Mouse (Mus musculus): ENCODE data around the gene Gadd45b. TPM values are rescaled to one million over a fixed set of nuclear protein-coding genes. Genes with fewer than 3 reads are reported as not detected.

Gene Gadd45b
- polyA plus RNA-seq, 1 experiment from 2014 or later, result 145 TPM

DNA sequence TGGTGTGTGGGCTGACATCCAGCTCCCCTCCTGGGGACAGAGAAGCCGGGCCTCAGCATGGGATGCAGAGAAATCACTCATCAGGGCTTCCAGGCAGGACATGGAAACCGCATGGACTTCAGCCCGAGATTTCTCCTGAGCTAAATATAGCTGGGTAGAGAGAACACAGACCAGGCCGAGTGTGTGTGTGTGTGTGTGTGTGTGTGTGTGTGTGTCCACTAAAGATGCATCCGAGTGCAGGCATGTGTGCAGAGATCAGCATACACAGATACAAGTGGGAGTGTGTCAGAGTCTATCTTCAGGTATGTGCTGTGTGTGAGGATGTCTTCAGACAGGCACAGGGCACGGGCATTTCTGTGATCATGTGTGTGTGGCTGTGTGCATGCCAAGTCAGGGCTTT is 25.0 kb downstream of the Gadd45b start:
- 38% methylated on average over 6 of the region's 6 CpGs for WGBS
- H3K27ac ChIP-seq (ENCODE audit: low read length), result peak overlapping the region; percentile 6; the same call in 1 of the 2 replicates
- H3K27me3 ChIP-seq (replicated peaks; ENCODE audit: insufficient read depth, low read length), result no peaks in the 10 kb centered on the region
- no peak overlapping the region for H3K4me3 ChIP-seq (ENCODE audit: low read depth, low read length)
- ATAC-seq, result 0 out of 2 replicates have a peak, but pooled peaks have one; percentile 1
- no peak overlapping the region for H3K9ac ChIP-seq (replicated peaks; ENCODE audit: low read depth)
- peak; percentile 19 for DNase-seq (ENCODE audit: low spot score)
- peaks cover 6% of the 10 kb centered on the region; the same call in 1 of the 2 replicates for H3K4me1 ChIP-seq (ENCODE audit: insufficient read depth, low read depth, low read length)
- H3K4me2 ChIP-seq (replicated peaks; ENCODE audit: low read depth, low read length), result no peak overlapping the region
- H3K36me3 ChIP-seq (ENCODE audit: insufficient read depth, low read length), result no peaks in the 10 kb centered on the region
- no peaks in the 10 kb centered on the region for H3K9me3 ChIP-seq (ENCODE audit: low read length)
- TF ChIP-seq EP300 (IDR thresholded peaks at IDR 0.05), result no peak
- TF ChIP-seq CTCF (IDR thresholded peaks at IDR 0.05), result no peak

DNA sequence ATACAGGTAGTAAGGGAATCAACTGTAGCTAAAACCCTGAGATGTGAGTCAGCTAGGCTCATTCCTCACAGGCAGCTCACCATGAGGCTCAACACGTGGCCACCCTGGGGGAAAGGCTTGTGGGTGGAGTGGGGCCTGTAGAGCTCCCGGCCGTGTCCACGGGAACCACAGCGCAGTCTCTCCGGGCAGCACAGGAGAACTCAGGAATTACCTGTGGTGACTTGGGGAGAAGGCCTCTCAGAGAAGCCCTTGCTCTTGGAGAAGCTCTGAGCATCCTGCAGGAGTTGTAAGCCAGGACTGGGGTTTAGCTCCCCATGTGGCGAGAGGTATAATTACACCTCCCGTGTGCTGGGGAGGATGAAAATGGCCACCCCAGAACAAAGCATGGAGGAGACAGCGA is 25.7 kb downstream of the Gadd45b start:
- Histone ChIP-seq H3K27ac (ENCODE audit: low read length) (no peak overlapping the region), H3K9me3 (ENCODE audit: low read length) (no peaks in the 10 kb centered on the region), H3K4me3 (ENCODE audit: low read depth, low read length) (no peak overlapping the region), H3K4me2 (replicated peaks; ENCODE audit: low read depth, low read length) (no peak overlapping the region), H3K9ac (replicated peaks; ENCODE audit: low read depth) (no peak overlapping the region), H3K36me3 (ENCODE audit: insufficient read depth, low read length) (no peaks in the 10 kb centered on the region), H3K27me3 (replicated peaks; ENCODE audit: insufficient read depth, low read length) (no peaks in the 10 kb centered on the region), H3K4me1 (ENCODE audit: insufficient read depth, low read depth, low read length) (peaks cover 9% of the 10 kb centered on the region; the same call in 1 of the 2 replicates)
- 14% methylated on average over 9 of the region's 9 CpGs for WGBS
- DNase-seq (ENCODE audit: low spot score) (peak; percentile 81), ATAC-seq (peak; percentile 60)
- TF ChIP-seq EP300 (IDR thresholded peaks at IDR 0.05) (0 out of 2 replicates have a peak, but pooled peaks have one; percentile 26), CTCF (IDR thresholded peaks at IDR 0.05) (peak; percentile 92)

GRCm38 (mm10) chr10:80956385-80956784 is 26.5 kb downstream of the Gadd45b start:
- no peak overlapping the region for H3K4me3 ChIP-seq (ENCODE audit: low read depth, low read length)
- H3K27ac ChIP-seq (ENCODE audit: low read length), result no peak overlapping the region
- TF ChIP-seq CTCF (IDR thresholded peaks at IDR 0.05) (no peak), EP300 (IDR thresholded peaks at IDR 0.05) (no peak)
- ATAC-seq, result no peak
- peaks cover 13% of the 10 kb centered on the region; the same call in 1 of the 2 replicates for H3K4me1 ChIP-seq (ENCODE audit: insufficient read depth, low read depth, low read length)
- H3K4me2 ChIP-seq (replicated peaks; ENCODE audit: low read depth, low read length), result no peak overlapping the region
- WGBS, result 90% methylated on average over 8 of the region's 8 CpGs
- H3K9me3 ChIP-seq (ENCODE audit: low read length), result no peaks in the 10 kb centered on the region
- H3K36me3 ChIP-seq (ENCODE audit: insufficient read depth, low read length), result no peaks in the 10 kb centered on the region
- DNase-seq (ENCODE audit: low spot score), result no peak
- no peaks in the 10 kb centered on the region for H3K27me3 ChIP-seq (replicated peaks; ENCODE audit: insufficient read depth, low read length)
- H3K9ac ChIP-seq (replicated peaks; ENCODE audit: low read depth), result no peak overlapping the region

DNA sequence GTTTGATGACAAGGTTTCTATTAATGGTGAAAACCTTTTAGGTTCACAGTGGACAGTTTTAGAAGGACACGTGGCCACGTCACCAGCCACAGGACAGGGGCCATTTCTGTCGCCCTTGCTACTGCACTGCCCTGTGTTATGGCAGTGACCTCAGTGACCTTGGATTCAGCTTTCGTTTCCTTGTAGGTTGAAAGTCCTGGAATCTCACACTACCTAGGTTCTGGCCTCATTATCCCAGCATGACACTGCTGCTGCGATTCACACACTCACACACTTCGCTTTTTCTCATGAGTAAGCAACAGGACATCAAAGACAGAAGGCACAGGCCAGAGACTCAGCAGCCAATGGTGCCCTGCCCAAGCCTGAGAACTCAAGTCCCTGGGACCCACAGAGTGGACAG is 27.0 kb downstream of the Gadd45b start:
- no peak for ATAC-seq
- Histone ChIP-seq H3K36me3 (ENCODE audit: insufficient read depth, low read length) (no peaks in the 10 kb centered on the region), H3K9me3 (ENCODE audit: low read length) (no peaks in the 10 kb centered on the region), H3K4me3 (ENCODE audit: low read depth, low read length) (no peak overlapping the region), H3K9ac (replicated peaks; ENCODE audit: low read depth) (no peak overlapping the region), H3K4me1 (ENCODE audit: insufficient read depth, low read depth, low read length) (peaks cover 16% of the 10 kb centered on the region; the same call in 1 of the 2 replicates), H3K27ac (ENCODE audit: low read length) (no peak overlapping the region), H3K27me3 (replicated peaks; ENCODE audit: insufficient read depth, low read length) (no peaks in the 10 kb centered on the region), H3K4me2 (replicated peaks; ENCODE audit: low read depth, low read length) (no peak overlapping the region)
- DNase-seq (ENCODE audit: low spot score), result no peak
- TF ChIP-seq CTCF (IDR thresholded peaks at IDR 0.05) (no peak), EP300 (IDR thresholded peaks at IDR 0.05) (no peak)
- WGBS, result 84% methylated on average over 6 of the region's 6 CpGs

GRCm38 (mm10) chr10:80957791-80958190 is 27.9 kb downstream of the Gadd45b start:
- no peak for ATAC-seq
- no peaks in the 10 kb centered on the region for H3K36me3 ChIP-seq (ENCODE audit: insufficient read depth, low read length)
- no peak overlapping the region for H3K4me2 ChIP-seq (replicated peaks; ENCODE audit: low read depth, low read length)
- H3K4me3 ChIP-seq (ENCODE audit: low read depth, low read length), result no peak overlapping the region
- no peaks in the 10 kb centered on the region for H3K27me3 ChIP-seq (replicated peaks; ENCODE audit: insufficient read depth, low read length)
- no peak overlapping the region for H3K27ac ChIP-seq (ENCODE audit: low read length)
- TF ChIP-seq CTCF (IDR thresholded peaks at IDR 0.05) (peak; percentile 27), EP300 (IDR thresholded peaks at IDR 0.05) (no peak)
- H3K9me3 ChIP-seq (ENCODE audit: low read length), result no peaks in the 10 kb centered on the region
- no peak overlapping the region for H3K9ac ChIP-seq (replicated peaks; ENCODE audit: low read depth)
- peaks cover 17% of the 10 kb centered on the region for H3K4me1 ChIP-seq (ENCODE audit: insufficient read depth, low read depth, low read length)
- no peak for DNase-seq (ENCODE audit: low spot score)
- WGBS, result 79% methylated on average over 4 of the region's 4 CpGs

GRCm38 (mm10) chr10:80958979-80959637 is 29.2 kb downstream of the Gadd45b start:
- no peak overlapping the region for H3K27ac ChIP-seq (ENCODE audit: low read length)
- TF ChIP-seq EP300 (IDR thresholded peaks at IDR 0.05), result no peak
- TF ChIP-seq CTCF (IDR thresholded peaks at IDR 0.05), result no peak
- 93% methylated on average over 5 of the region's 5 CpGs for WGBS
- no peak overlapping the region for H3K9ac ChIP-seq (replicated peaks; ENCODE audit: low read depth)
- H3K9me3 ChIP-seq (ENCODE audit: low read length), result no peaks in the 10 kb centered on the region
- no peaks in the 10 kb centered on the region for H3K27me3 ChIP-seq (replicated peaks; ENCODE audit: insufficient read depth, low read length)
- ATAC-seq, result no peak
- H3K4me1 ChIP-seq (ENCODE audit: insufficient read depth, low read depth, low read length), result peaks cover 29% of the 10 kb centered on the region
- H3K4me3 ChIP-seq (ENCODE audit: low read depth, low read length), result no peak overlapping the region
- H3K36me3 ChIP-seq (ENCODE audit: insufficient read depth, low read length), result no peaks in the 10 kb centered on the region
- no peak overlapping the region for H3K4me2 ChIP-seq (replicated peaks; ENCODE audit: low read depth, low read length)
- DNase-seq (ENCODE audit: low spot score), result no peak
